Mouse (Mus musculus): Measurements from ENCODE around the gene Bnipl.

DNA sequence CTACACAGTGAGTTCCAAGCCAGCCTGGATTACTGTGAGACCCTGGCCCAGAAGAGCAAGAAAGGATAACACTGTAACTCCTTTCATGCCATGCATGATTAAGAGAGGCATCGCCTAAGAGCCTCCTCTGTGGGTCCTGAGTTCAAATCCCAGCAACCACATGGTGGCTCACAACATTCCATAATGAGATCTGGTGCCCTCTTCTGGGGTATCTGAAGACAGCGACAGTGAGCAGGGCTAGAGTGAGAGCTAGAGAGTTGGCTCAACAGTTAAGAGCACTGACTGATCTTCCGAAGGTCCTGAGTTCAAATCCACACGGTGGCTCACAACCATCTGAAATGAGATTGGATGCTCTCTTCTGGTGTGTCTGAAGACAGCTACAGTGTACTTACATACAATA lies 23.5 kb upstream of the Bnipl start:
- no peak for TF ChIP-seq CTCF (IDR thresholded peaks at IDR 0.05; ENCODE audit: insufficient read depth, low read length)
- no peak for TF ChIP-seq POLR2A (IDR thresholded peaks at IDR 0.05; ENCODE audit: borderline replicate concordance, extremely low read depth, low read depth, low read length)

All from lung, adult 2 months (tissue).